Mouse (Mus musculus): ENCODE measurements at regions not wholly inside any gene's neighbourhood (a gene's known extent, or its start where the extent isn't known, plus 50 kb on each side); places are given as distances from the start of the nearest gene placed in this dataset.
A peak's percentile ranks its signal among the peaks of the same experiment; 100 is the strongest.

DNA sequence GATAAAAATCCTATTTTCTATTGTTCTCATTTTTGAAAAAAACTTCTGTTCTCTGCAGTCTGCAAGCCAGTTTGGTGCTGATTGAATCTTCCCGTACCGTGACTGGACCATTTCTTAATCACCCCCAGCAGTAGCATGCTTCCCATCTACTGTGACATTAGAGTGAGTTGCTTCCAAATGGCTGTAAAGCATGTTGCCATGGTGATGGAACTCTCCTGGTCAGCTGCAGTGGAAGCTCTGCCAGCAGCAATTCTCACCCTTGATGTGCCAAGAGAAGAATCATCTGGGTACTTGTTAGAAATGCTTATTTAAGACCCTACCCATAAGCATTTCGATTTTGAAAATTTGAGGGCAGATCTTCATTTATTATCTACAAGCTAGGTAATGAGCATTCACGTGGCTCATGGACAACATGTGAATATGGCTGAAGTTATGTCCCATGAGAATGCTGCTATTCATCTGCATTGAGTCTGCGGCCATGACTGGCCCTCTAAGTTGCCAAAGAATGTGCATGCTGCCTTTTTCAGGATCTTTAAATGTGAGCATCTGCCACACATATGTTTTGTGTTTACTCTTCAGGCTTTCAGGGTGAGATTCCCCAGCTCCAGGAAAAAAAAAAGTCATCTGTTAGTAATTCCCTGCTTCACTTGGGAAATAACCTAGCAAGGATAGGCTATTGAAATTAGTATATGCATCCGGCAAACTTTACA is 62.8 kb downstream of the H2al1n start:
- DNase-seq = peak in 1 of 2 experiments; percentile 1
- intact Hi-C loops (cut with DNase I) = no loop called here

DNA sequence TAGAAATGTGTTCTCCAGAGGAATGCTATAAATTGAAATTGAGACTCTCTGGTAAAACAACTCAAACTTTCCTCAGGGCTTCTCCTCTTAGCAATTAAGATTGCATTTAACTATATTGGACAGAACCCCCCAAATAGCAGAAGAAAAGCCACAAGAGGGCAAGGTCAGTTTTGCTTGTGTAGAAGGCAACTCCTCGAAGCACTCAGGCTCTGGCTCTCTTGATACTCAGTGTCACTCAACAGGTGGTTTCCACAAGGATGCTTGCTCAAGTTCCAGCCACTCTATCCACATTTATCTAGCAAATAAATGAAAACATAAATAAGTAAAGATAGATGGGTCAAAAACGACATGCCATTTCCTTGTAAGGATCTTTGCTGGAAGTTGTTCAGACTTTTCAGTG is 68.4 kb downstream of the H2al1n start:
- intact Hi-C loops (cut with DNase I) = no loop called here
- no peak for DNase-seq

DNA sequence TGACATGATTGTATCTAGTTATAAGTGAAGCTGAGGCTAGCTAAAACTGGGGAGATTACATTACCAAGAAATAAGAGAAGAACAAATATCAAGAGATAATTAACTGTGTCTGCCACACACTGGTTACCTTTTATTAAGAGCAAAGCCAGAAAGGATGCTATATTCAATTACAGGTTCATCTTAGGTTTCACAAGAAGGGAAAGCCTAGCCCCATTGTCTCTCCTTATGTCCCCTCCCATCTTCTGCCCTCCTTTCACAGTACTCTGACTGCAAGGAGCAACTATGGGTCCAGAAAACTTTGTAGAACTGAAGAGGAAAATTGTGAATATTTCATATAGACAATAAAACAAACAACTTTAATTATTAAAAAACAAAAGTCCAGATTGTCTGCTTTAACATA is 68.8 kb downstream of the H2al1n start:
- intact Hi-C loops (cut with DNase I) = no loop called here
- no peak for DNase-seq

GRCm38 (mm10) chrX:14294890-14295289 is 83.9 kb downstream of the H2al1n start:
- no peak for DNase-seq
- intact Hi-C loops (cut with DNase I) = no loop called here

DNA sequence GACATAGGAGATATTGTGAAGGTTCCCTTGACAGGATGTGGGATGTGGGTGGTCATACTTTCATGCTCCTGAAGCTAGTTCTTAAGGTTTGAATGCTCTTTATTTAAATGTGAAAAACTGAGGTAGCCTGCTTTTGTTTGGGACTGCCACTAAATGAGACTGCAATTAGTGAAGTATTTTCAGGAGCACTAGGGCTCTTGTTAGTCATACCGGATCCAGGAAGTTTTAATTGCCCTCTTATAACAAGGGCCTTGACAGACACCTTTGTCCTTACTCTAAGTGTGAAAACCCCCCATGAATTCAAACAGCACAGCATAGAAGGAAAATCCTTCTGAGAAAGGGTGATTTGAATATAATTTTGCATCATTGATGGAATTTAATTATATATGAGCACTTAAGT is 91.2 kb downstream of the H2al1n start:
- no peak for DNase-seq
- intact Hi-C loops (cut with DNase I) = no loop called here

DNA sequence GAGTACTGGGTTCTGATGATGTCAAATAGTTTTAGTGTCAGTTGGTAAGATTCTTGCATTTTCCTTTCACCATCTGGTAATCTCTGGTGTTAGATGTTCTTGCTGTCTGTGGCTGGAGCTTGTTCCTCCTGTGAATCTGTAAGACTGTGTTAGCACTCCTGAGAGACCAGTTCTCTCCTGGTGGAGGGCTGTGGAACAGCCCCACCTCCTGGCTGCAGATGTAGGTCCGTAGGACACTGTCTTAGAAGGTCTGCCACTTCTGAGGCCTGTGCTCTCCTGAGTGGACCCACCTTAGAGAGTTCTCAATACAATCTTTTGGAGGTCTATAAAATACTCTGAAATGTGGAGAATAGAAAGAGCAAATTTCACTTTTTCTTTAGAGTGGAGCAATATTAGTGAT is 101.8 kb downstream of the H2al1n start:
- intact Hi-C loops (cut with DNase I) = no loop called here
- peak; percentile 0 to 4 for DNase-seq

GRCm38 (mm10) chrX:14352416-14352815 is 141.5 kb downstream of the H2al1n start:
- DNase-seq = no peak
- intact Hi-C loops (cut with DNase I) = no loop called here

- DNase-seq = no peak
- intact Hi-C loops (cut with DNase I) = no loop called here
Observed at GRCm38 (mm10) chrX:14353366-14353765, 142.4 kb downstream of the H2al1n start.

DNA sequence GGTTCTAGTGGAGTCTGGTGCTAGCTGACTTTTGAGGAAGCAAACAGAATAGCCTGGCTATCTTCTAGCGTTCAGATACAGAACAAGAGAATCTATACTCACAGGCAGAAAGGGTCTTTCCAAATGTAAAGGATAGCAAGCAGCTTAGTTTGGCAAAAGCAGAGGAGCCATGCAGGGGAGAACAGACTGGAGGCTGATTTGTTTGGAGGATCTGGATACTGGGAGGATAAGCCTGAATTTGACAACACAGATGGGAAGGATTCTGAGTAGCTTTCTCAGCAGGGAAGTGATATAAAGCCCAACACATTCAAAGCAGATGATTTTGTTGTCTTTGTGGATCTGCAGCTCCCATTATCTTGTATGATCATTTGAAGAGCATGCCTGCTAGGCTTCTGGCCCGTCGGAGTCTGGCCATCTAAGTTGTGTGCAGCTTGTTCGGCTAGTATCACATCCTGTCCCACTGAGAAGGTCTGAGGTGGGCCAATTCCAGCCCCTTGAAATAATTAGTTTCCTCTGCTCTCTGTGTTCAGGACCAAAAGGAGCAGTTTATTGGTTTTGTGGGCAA is 145.6 kb downstream of the H2al1n start:
- intact Hi-C loops (cut with DNase I) = no loop called here
- DNase-seq = no peak

Data from heart, postnatal 14 days (tissue).